Mouse (Mus musculus) brain, embryonic 18.5 days (tissue): ENCODE data around the gene Cad.

Source experiments
- DNase-seq: peaks from one replicate; pipeline ENCODE4 v3.0.0-alpha.2; 2012; ENCODE audit warnings: low read depth, low spot score

Cad gene

DNA sequence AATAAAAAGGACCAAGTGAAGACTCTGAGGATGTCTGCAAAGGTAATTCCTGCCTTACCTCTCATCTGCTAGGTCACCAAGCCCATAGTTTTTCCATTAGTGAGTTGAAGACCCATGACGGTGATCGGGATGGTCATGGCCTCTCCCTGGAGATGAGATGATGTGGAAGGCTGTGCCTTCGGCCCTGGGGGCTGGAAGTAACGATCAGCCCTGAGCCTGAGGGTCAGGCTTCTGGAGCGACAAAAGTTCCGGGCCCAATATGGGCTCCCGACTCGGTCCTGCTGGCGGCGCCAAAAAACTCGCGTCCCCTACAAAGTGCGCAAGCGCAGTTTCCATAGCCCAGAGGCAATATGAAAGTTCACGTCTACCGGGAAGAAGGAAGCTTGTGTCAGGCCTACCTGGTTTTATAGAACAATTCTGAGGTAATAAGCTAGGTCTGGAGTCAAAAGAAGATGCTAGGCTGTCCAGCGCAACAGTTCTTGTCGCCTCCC, 53.5 kb downstream of the Cad start, which contains the start of gene Slc30a3:
Gene Slc30a3 (minus strand): TSS at position 238 of the 491 bp plus-strand sequence.
- no peak for DNase-seq

DNA sequence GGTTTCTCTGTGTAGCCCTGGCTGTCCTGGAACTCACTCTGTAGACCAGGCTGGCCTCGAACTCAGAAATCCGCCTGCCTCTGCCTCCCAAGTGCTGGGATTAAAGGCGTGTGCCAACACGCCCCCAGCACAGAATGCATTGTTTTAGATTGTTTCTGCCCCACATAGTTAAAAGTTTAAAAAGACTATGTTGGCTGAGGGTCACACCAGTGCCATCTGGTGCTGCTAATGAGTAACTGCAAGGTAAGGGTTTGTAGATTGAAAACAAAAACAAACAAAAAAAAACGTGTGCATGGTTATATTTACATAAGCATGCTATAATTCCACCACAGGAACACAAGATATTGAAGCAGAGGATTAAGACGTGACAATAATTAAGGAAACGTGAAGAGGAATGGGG, 56.2 kb downstream of the Cad start:
- no peak for DNase-seq

GRCm38 (mm10) chr5:31116354-31116753, 61.8 kb downstream of the Cad start, which contains the start of gene Trim54:
Gene Trim54 (plus strand): TSS chr5:31116712.
- DNase-seq = no peak

GRCm38 (mm10) chr5:31116912-31117311, 62.3 kb downstream of the Cad start:
- DNase-seq = no peak

GRCm38 (mm10) chr5:31121111-31121510, 66.5 kb downstream of the Cad start:
- DNase-seq = no peak

- no peak for DNase-seq
These were observed 68.9 kb downstream of the Cad start for GRCm38 (mm10) chr5:31123481-31123880.

DNA sequence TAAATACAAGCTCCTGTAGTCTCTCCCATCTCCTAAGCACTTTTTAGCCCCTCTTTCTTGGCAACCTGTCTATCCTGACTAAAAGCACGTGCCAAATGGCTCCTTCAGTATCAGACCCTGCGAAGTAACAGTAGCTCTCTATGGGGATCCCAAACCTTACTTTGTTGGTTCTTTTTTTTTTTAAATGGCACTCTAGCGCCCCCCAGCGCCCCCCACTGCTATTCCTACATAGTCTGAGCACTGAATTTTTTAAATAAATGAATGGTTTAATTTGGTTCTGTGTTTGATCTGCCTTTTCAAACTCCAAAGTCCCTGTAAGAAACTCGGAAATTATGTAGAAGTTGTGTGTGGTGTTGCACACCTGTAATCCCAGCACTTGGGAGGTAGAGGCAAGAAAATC, 71.5 kb downstream of the Cad start:
- DNase-seq = no peak
